ENCODE assay signal across 8 mouse cellular contexts in genomic region chr13:21441207-21441572, GRCm38 (mm10). TPM values are rescaled to one million over a fixed set of nuclear protein-coding genes. Genes with fewer than 3 reads are reported as not detected.
DNase-seq lines count a peak whose midpoint lies in the region; ATAC-seq and TF ChIP-seq lines count a peak whose summit lies in the region.

No protein-coding gene starts in this region.

- H3K79me2 ChIP-seq in heart, adult 2 months (replicated peaks; ENCODE audit: control insufficient read depth, insufficient read depth, low read length), result no peaks in the 10 kb centered on the region
- peaks cover 4% of the 10 kb centered on the region for H3K79me2 ChIP-seq in CH12.LX (replicated peaks; ENCODE audit: control insufficient read depth, extremely low read depth, insufficient read depth, poor library complexity, severe bottlenecking)

- peak overlapping the region; percentile 53 for H3K4me2 ChIP-seq in CH12.LX (ENCODE audit: insufficient read depth, low read depth, poor library complexity, severe bottlenecking)
- H3K4me2 ChIP-seq in forebrain, embryonic 12.5 days, result peak overlapping the region; percentile 80
- H3K4me2 ChIP-seq in liver, embryonic 14.5 days (ENCODE audit: low read depth), result peak overlapping the region; percentile 95

- 27% methylated on average over 10 of the region's 10 CpGs for WGBS in heart, adult 2 months
- WGBS in forebrain, embryonic 12.5 days, result 16% methylated on average over 10 of the region's 10 CpGs
- 19% methylated on average over 10 of the region's 10 CpGs for WGBS in liver, embryonic 14.5 days (ENCODE audit: insufficient replicate concordance)

- no peak for DNase-seq in heart, adult 2 months
- DNase-seq in heart, postnatal 10 days, result no peak
- no peak for DNase-seq in CH12.LX (ENCODE audit: extremely low read depth)
- no peak for DNase-seq in liver, embryonic 14.5 days (ENCODE audit: low read depth in 3 of 3, low spot score in 3 of 3)
- DNase-seq in adrenal gland, adult (ENCODE audit: inconsistent age in 2 of 2, low spot score in 1 of 2), result no peak
- DNase-seq in adrenal gland, postnatal 36 days, result no peak
- DNase-seq in left cerebral cortex, postnatal 4 days, result no peak

- no peak for TF ChIP-seq POLR2A in heart, adult 2 months (IDR thresholded peaks at IDR 0.05; ENCODE audit: insufficient read depth, low read depth, low read length)
- TF ChIP-seq POLR2A in CH12.LX (IDR thresholded peaks at IDR 0.05; ENCODE audit: low read depth, low read length), result no peak

- peak overlapping the region; percentile 60 for H3K27ac ChIP-seq in heart, adult 2 months
- H3K27ac ChIP-seq in CH12.LX (ENCODE audit: insufficient read depth, low read depth), result no peak overlapping the region
- no peak overlapping the region; the same call in 1 of the 2 replicates for H3K27ac ChIP-seq in forebrain, embryonic 12.5 days
- peak overlapping the region; percentile 81 for H3K27ac ChIP-seq in liver, embryonic 14.5 days

- in situ Hi-C loops in CH12.LX (cut with MboI; ENCODE audit: low pct_ligation_motif_present, low pct_unique_long_range_greater_than_20kb, low sequenced_read_pairs), result no loop called here

- peak; percentile 62 for ATAC-seq in forebrain, embryonic 12.5 days (ENCODE audit: low FRiP score)
- ATAC-seq in liver, embryonic 14.5 days (ENCODE audit: insufficient read depth), result no peak

- H3K4me3 ChIP-seq in heart, adult 2 months, result peak overlapping the region; percentile 58
- peak overlapping the region; percentile 61 to 66 (median 63) for H3K4me3 ChIP-seq in CH12.LX (replicated peaks in 1 of 3; ENCODE audit: low read depth in 2 of 3, low read length in 2 of 3, poor library complexity in 1 of 3)
- H3K4me3 ChIP-seq in forebrain, embryonic 12.5 days (replicated peaks), result peak overlapping the region; percentile 54
- H3K4me3 ChIP-seq in liver, embryonic 14.5 days (ENCODE audit: insufficient read depth in 1 of 2, low read depth in 2 of 2, low read length in 2 of 2), result peak overlapping the region; percentile 78 to 96

- H3K36me3 ChIP-seq in heart, adult 2 months (ENCODE audit: control insufficient read depth, insufficient read depth, low read length), result peaks cover 11% of the 10 kb centered on the region
- H3K36me3 ChIP-seq in CH12.LX (replicated peaks in 1 of 2; ENCODE audit: control insufficient read depth in 1 of 2, insufficient read depth in 1 of 2, low read length in 1 of 2), result peaks cover 20 to 34% of the 10 kb centered on the region in 2 experiments
- H3K36me3 ChIP-seq in forebrain, embryonic 12.5 days (replicated peaks), result peaks cover 33% of the 10 kb centered on the region
- H3K36me3 ChIP-seq in liver, embryonic 14.5 days (replicated peaks; ENCODE audit: control insufficient read depth, insufficient read depth, low read depth), result peaks cover 9% of the 10 kb centered on the region

- no peak for TF ChIP-seq EP300 in heart, adult 2 months (IDR thresholded peaks at IDR 0.05; ENCODE audit: insufficient read depth, low read depth, low read length)
- TF ChIP-seq EP300 in CH12.LX (IDR thresholded peaks at IDR 0.05; ENCODE audit: low read length), result no peak
- no peak for TF ChIP-seq EP300 in liver, embryonic 14.5 days (IDR thresholded peaks at IDR 0.05; ENCODE audit: low read depth)

- H3K4me1 ChIP-seq in heart, adult 2 months (ENCODE audit: control insufficient read depth, insufficient read depth, low read length), result 0 out of 2 replicates have a peak, but pooled peaks cover 3% of the 10 kb centered on the region
- peaks cover 10 to 52% of the 10 kb centered on the region in 2 experiments; a peak in 3 of 4 replicates for H3K4me1 ChIP-seq in CH12.LX (ENCODE audit: control insufficient read depth in 1 of 2, insufficient read depth in 2 of 2)
- H3K4me1 ChIP-seq in forebrain, embryonic 12.5 days, result peaks cover 14% of the 10 kb centered on the region
- H3K4me1 ChIP-seq in liver, embryonic 14.5 days (replicated peaks; ENCODE audit: control insufficient read depth in 2 of 2, insufficient read depth in 2 of 2, low read length in 1 of 2), result peaks cover 7% of the 10 kb centered on the region in 2 experiments

- no peak for TF ChIP-seq RAD21 in CH12.LX (IDR thresholded peaks at IDR 0.05; ENCODE audit: low read depth, low read length)

- H3K9me3 ChIP-seq in CH12.LX (replicated peaks; ENCODE audit: low read length), result no peaks in the 10 kb centered on the region
- H3K9me3 ChIP-seq in forebrain, embryonic 12.5 days, result no peaks in the 10 kb centered on the region
- H3K9me3 ChIP-seq in liver, embryonic 14.5 days (ENCODE audit: control insufficient read depth, low read length), result no peaks in the 10 kb centered on the region

- no peaks in the 10 kb centered on the region for H3K27me3 ChIP-seq in heart, adult 2 months (ENCODE audit: control insufficient read depth, insufficient read depth, low read length)
- H3K27me3 ChIP-seq in CH12.LX (replicated peaks), result no peaks in the 10 kb centered on the region
- no peaks in the 10 kb centered on the region for H3K27me3 ChIP-seq in forebrain, embryonic 12.5 days
- H3K27me3 ChIP-seq in liver, embryonic 14.5 days (ENCODE audit: control insufficient read depth, insufficient read depth, low read length), result no peaks in the 10 kb centered on the region

- TF ChIP-seq CTCF in heart, adult 2 months (IDR thresholded peaks at IDR 0.05), result no peak
- TF ChIP-seq CTCF in CH12.LX (conservative IDR thresholded peaks at IDR 0.05 in 1 of 2, IDR thresholded peaks at IDR 0.05 in 1 of 2; ENCODE audit: low read depth in 2 of 2, low read length in 2 of 2), result no peak
- no peak for TF ChIP-seq CTCF in liver, embryonic 14.5 days (IDR thresholded peaks at IDR 0.05; ENCODE audit: low read depth)

- H3K9ac ChIP-seq in heart, adult 2 months (ENCODE audit: low read depth, low read length), result peak overlapping the region; percentile 33
- H3K9ac ChIP-seq in CH12.LX (ENCODE audit: insufficient read depth, low read depth), result peak overlapping the region; percentile 46; the same call in 1 of the 2 replicates
- H3K9ac ChIP-seq in forebrain, embryonic 12.5 days, result peak overlapping the region; percentile 71; the same call in 1 of the 2 replicates
- peak overlapping the region; percentile 92 for H3K9ac ChIP-seq in liver, embryonic 14.5 days (replicated peaks)

- intact Hi-C loops in heart, adult 2 months (cut with DNase I), result no loop called here
- intact Hi-C loops in heart, postnatal 10 days (cut with DNase I), result no loop called here
- intact Hi-C loops in left cerebral cortex, postnatal 4 days (cut with DNase I), result loop anchor here (5.0 kb wide), 1 partner anchor 39 kb away; the partner anchor contains the start of gene Zkscan3

- dilution Hi-C loops in CH12.LX (cut with MboI; ENCODE audit: extremely low pct_ligation_motif_present, extremely low pct_unique_long_range_greater_than_20kb, low sequenced_read_pairs), result no loop called here

RNA-seq across cellular contexts. Expression of gene Pgbd1, which starts 0.3 kb away (rescaled TPM):
- under 1 TPM; 0.41 to 0.50 TPM for total RNA-seq in heart, adult 2 months (2021)
- polyA plus RNA-seq in heart, adult 2 months (2012; rRNA removed), result 0.43 and 0.59 TPM in 2 replicates
- under 1 TPM; 0.36 to 0.89 TPM for total RNA-seq in heart, postnatal 10 days (2021)
- total RNA-seq in CH12.LX (2012; rRNA removed), result 3.1 and 4.0 TPM in 2 replicates
- 7.0 and 7.4 TPM in 2 replicates for total RNA-seq in CH12.LX (2014; rRNA removed)
- polyA plus RNA-seq in CH12.LX (2012; ENCODE audit: insufficient read length, low read depth), result 3.0 and 3.9 TPM in 2 replicates
- polyA plus RNA-seq in forebrain, embryonic 12.5 days (2016; fragmentation: Nextera tagmentation; extraction: Ambion mirVana), result 5.6 and 6.2 TPM in 2 replicates
- 0.94 and 1.3 TPM in 2 replicates for polyA plus RNA-seq in liver, embryonic 14.5 days (2012; rRNA removed)
- polyA plus RNA-seq in liver, embryonic 14.5 days (2014; fragmentation: Nextera tagmentation; extraction: Ambion mirVana), result 1.2 and 2.0 TPM in 2 replicates
- total RNA-seq in adrenal gland, postnatal 36 days (2021), result under 1 TPM; 0.79 to 0.89 TPM
- 1 to 10 TPM; 1.3 to 2.2 TPM for total RNA-seq in left cerebral cortex, postnatal 4 days (2021)

RNA-seq across cellular contexts. Expression of gene Zscan26, which starts 12.3 kb away (rescaled TPM):
- total RNA-seq in heart, adult 2 months (2021), result 10 to 100 TPM; 21.8 TPM
- 14.8 and 25.6 TPM in 2 replicates for polyA plus RNA-seq in heart, adult 2 months (2012; rRNA removed)
- 10 to 100 TPM; 20.6 to 22.4 TPM for total RNA-seq in heart, postnatal 10 days (2021)
- total RNA-seq in CH12.LX (2012; rRNA removed), result 14.8 and 16.0 TPM in 2 replicates
- 20.9 and 25.9 TPM in 2 replicates for total RNA-seq in CH12.LX (2014; rRNA removed)
- 13.4 and 14.2 TPM in 2 replicates for polyA plus RNA-seq in CH12.LX (2012; ENCODE audit: insufficient read length, low read depth)
- 20.9 and 21.3 TPM in 2 replicates for polyA plus RNA-seq in forebrain, embryonic 12.5 days (2016; fragmentation: Nextera tagmentation; extraction: Ambion mirVana)
- 7.0 and 9.5 TPM in 2 replicates for polyA plus RNA-seq in liver, embryonic 14.5 days (2012; rRNA removed)
- 4.2 and 4.6 TPM in 2 replicates for polyA plus RNA-seq in liver, embryonic 14.5 days (2014; fragmentation: Nextera tagmentation; extraction: Ambion mirVana)
- 10 to 100 TPM; 34.5 to 39.7 TPM for total RNA-seq in adrenal gland, postnatal 36 days (2021)
- total RNA-seq in left cerebral cortex, postnatal 4 days (2021), result 10 to 100 TPM; 27.0 to 28.7 TPM

RNA-seq across cellular contexts. Expression of gene Nkapl, which starts 27.1 kb away (rescaled TPM):
- under 1 TPM; 0.34 to 0.99 TPM for total RNA-seq in heart, adult 2 months (2021)
- 0.18 TPM in 1 of 2 replicates, not detected in the other for polyA plus RNA-seq in heart, adult 2 months (2012; rRNA removed)
- total RNA-seq in heart, postnatal 10 days (2021), result under 1 TPM; 0.57 to 0.77 TPM
- total RNA-seq in CH12.LX (2012; rRNA removed) (0.76 and 0.80 TPM in 2 replicates), CH12.LX (2014; rRNA removed) (0.84 and 0.90 TPM in 2 replicates)
- polyA plus RNA-seq in CH12.LX (2012; ENCODE audit: insufficient read length, low read depth), result 0.26 and 0.56 TPM in 2 replicates
- polyA plus RNA-seq in forebrain, embryonic 12.5 days (2016; fragmentation: Nextera tagmentation; extraction: Ambion mirVana), result 3.1 and 3.3 TPM in 2 replicates
- 0.19 and 0.25 TPM in 2 replicates for polyA plus RNA-seq in liver, embryonic 14.5 days (2012; rRNA removed)
- 0.40 and 0.65 TPM in 2 replicates for polyA plus RNA-seq in liver, embryonic 14.5 days (2014; fragmentation: Nextera tagmentation; extraction: Ambion mirVana)
- total RNA-seq in adrenal gland, postnatal 36 days (2021), result 1 to 10 TPM in 1 of 2 experiments, under 1 TPM in 1; 0.96 to 1.4 TPM
- total RNA-seq in left cerebral cortex, postnatal 4 days (2021), result 1 to 10 TPM in 1 of 2 experiments, under 1 TPM in 1; 0.97 to 1.5 TPM

RNA-seq across cellular contexts. Expression of gene Zkscan4, which starts 37.5 kb away (rescaled TPM):
- 1 to 10 TPM in 1 of 2 experiments, under 1 TPM in 1; 0.77 to 1.1 TPM for total RNA-seq in heart, adult 2 months (2021)
- 0.47 and 0.94 TPM in 2 replicates for polyA plus RNA-seq in heart, adult 2 months (2012; rRNA removed)
- 1 to 10 TPM; 1.7 to 2.4 TPM for total RNA-seq in heart, postnatal 10 days (2021)
- total RNA-seq in CH12.LX (2012; rRNA removed) (not detected in 2 replicates), CH12.LX (2014; rRNA removed) (not detected in 2 replicates)
- polyA plus RNA-seq in CH12.LX (2012; ENCODE audit: insufficient read length, low read depth), result not detected in 2 replicates
- polyA plus RNA-seq in forebrain, embryonic 12.5 days (2016; fragmentation: Nextera tagmentation; extraction: Ambion mirVana), result 6.3 and 6.4 TPM in 2 replicates
- 0.16 and 0.21 TPM in 2 replicates for polyA plus RNA-seq in liver, embryonic 14.5 days (2012; rRNA removed)
- 0.19 and 0.30 TPM in 2 replicates for polyA plus RNA-seq in liver, embryonic 14.5 days (2014; fragmentation: Nextera tagmentation; extraction: Ambion mirVana)
- 1 to 10 TPM; 2.1 to 2.6 TPM for total RNA-seq in adrenal gland, postnatal 36 days (2021)
- total RNA-seq in left cerebral cortex, postnatal 4 days (2021), result 1 to 10 TPM; 7.8 to 8.8 TPM

RNA-seq across cellular contexts. Expression of gene Gm10065, which starts 38.1 kb away (rescaled TPM):
- not detected for total RNA-seq in heart, adult 2 months (2021)
- polyA plus RNA-seq in heart, adult 2 months (2012; rRNA removed), result not detected in 2 replicates
- total RNA-seq in heart, postnatal 10 days (2021), result not detected
- total RNA-seq in CH12.LX (2012; rRNA removed), result not detected in 2 replicates
- total RNA-seq in CH12.LX (2014; rRNA removed), result not detected in 2 replicates
- not detected in 2 replicates for polyA plus RNA-seq in CH12.LX (2012; ENCODE audit: insufficient read length, low read depth)
- not detected in 2 replicates for polyA plus RNA-seq in forebrain, embryonic 12.5 days (2016; fragmentation: Nextera tagmentation; extraction: Ambion mirVana)
- polyA plus RNA-seq in liver, embryonic 14.5 days (2012; rRNA removed), result not detected in 2 replicates
- not detected in 2 replicates for polyA plus RNA-seq in liver, embryonic 14.5 days (2014; fragmentation: Nextera tagmentation; extraction: Ambion mirVana)
- not detected for total RNA-seq in adrenal gland, postnatal 36 days (2021)
- total RNA-seq in left cerebral cortex, postnatal 4 days (2021), result not detected

Comparison
In these comparisons a context has a peak if more than half of its experiments do, and no peak if none do; other contexts are left out.
1. H3K27ac ChIP-seq: peak in heart, adult 2 months (single experiment) and liver, embryonic 14.5 days (single experiment); none in CH12.LX (single experiment) and forebrain, embryonic 12.5 days (single experiment).
2. H3K9ac ChIP-seq: peak in every context shown above with its lines; median percentile 92 in liver, embryonic 14.5 days; 71 in forebrain, embryonic 12.5 days; 46 in CH12.LX; 33 in heart, adult 2 months.
3. Peak in every context shown above with its lines, with median percentiles within 50 percentile points of each other: H3K4me3 ChIP-seq and H3K4me2 ChIP-seq.